Mouse (Mus musculus) spleen, adult 2 months (tissue): ENCODE measurements around the gene Cdadc1.

ENCODE experiments used
- CTCF ChIP-seq: fragments of 200-500 bp; IDR thresholded peaks from 2 replicates; pipeline ENCODE4 v1.5.1; 2011; ENCODE audit warnings: mild to moderate bottlenecking, inconsistent platforms; ENCODE audit not compliant: insufficient read depth, insufficient read length, insufficient replicate concordance; ENCODE audit errors: extremely low read depth
- POLR2A ChIP-seq: fragments of 200-500 bp; IDR thresholded peaks from 2 replicates; pipeline ENCODE4 v1.6.1; 2011; ENCODE audit warnings: low read depth, low read length, inconsistent platforms

GRCm38 (mm10) chr14:59629308-59629707 is 31.5 kb upstream of the Cdadc1 start:
- no peak for TF ChIP-seq CTCF
- no peak for TF ChIP-seq POLR2A
